Mouse (Mus musculus): ENCODE measurements around the gene Baiap3. TPM values are rescaled to one million over a fixed set of nuclear protein-coding genes. Genes with fewer than 3 reads are reported as not detected.
A peak's percentile ranks its signal among the peaks of the same experiment; 100 is the strongest.
"Not testable (repeated sequence)": the region's sequence is repeated elsewhere in the genome, so short reads cannot be mapped to it uniquely, and the experiment has no call there.

Baiap3 gene
- polyA plus RNA-seq, 1 experiment from 2014 or later, result 0.93 TPM

DNA sequence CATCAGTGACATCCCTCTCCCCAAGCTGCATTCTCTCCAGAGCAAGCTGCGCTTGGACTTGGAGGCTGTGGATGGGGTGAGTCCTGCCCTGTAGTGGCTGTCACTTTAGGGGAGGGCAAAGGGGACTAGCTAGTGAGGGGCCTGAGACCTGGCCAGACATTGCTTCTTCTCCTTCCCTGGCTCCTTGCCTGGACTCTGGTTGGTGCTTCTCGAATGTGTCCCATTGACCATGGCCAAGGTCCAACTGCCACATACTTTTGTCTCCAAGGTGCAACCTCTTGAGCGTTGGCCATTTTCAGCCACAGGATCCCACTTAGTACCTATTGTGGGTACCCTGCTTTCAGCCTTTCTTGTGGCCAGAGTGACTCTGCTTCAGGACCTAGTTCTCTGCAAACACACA lies 25.5 kb downstream of the Baiap3 start:
- WGBS, result 92% methylated on average over 3 of the region's 3 CpGs
- no peak for ATAC-seq (ENCODE audit: insufficient read depth)
- Histone ChIP-seq H3K27ac (ENCODE audit: low read depth) (no peak overlapping the region), H3K36me3 (ENCODE audit: insufficient read depth) (peaks cover 41% of the 10 kb centered on the region), H3K4me1 (ENCODE audit: insufficient read depth) (no peaks in the 10 kb centered on the region), H3K4me2 (no peak overlapping the region), H3K9ac (no peak overlapping the region), H3K27me3 (ENCODE audit: insufficient read depth, low read length) (no peaks in the 10 kb centered on the region), H3K9me3 (ENCODE audit: low read depth, low read length) (no peaks in the 10 kb centered on the region), H3K4me3 (ENCODE audit: low read depth, low read length) (no peak overlapping the region)
- no peak for DNase-seq
- TF ChIP-seq CTCF (IDR thresholded peaks at IDR 0.05; ENCODE audit: low read depth), result no peak

DNA sequence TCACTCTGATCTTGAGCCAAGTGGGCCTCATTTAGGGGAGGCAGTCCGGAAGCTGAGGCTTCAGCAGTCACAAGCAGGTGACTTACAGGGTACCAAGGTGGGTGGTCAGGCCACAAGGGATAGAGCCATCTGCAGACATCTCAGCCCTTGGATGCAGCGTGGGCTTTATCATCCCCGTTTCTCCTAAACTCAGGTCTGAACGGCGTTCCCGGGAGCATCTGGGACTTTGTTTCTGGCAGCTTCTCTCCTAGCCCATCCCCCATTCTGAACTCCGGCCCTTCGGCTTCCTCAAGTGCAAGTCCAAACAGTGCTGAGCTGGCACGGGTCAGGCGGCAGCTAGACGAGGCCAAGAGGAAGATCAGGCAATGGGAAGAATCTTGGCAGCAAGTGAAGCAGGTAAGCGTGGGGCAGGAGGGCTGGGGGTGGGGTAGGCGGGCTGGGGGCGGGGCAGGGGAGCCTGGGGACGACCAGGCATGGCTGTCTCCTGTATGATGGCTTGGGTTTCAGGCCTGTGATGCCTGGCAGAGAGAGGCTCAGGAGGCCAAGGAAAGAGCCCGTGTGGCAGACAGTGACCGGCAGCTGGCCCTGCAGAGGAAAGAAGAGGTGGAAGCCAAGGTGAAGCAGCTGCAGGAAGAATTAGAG lies 26.0 kb downstream of the Baiap3 start:
- not testable (repeated sequence) for H3K4me3 ChIP-seq (ENCODE audit: low read depth, low read length); H3K4me2 ChIP-seq; H3K9ac ChIP-seq; H3K27me3 ChIP-seq (ENCODE audit: insufficient read depth, low read length); H3K27ac ChIP-seq (ENCODE audit: low read depth); DNase-seq; H3K9me3 ChIP-seq (ENCODE audit: low read depth, low read length); H3K4me1 ChIP-seq (ENCODE audit: insufficient read depth)
- peaks cover 35% of the 10 kb centered on the region for H3K36me3 ChIP-seq (ENCODE audit: insufficient read depth)
- 62% methylated on average over 13 of the region's 17 CpGs for WGBS
- ATAC-seq (ENCODE audit: insufficient read depth), result 0 out of 2 replicates have a peak, but pooled peaks have one; percentile 47

DNA sequence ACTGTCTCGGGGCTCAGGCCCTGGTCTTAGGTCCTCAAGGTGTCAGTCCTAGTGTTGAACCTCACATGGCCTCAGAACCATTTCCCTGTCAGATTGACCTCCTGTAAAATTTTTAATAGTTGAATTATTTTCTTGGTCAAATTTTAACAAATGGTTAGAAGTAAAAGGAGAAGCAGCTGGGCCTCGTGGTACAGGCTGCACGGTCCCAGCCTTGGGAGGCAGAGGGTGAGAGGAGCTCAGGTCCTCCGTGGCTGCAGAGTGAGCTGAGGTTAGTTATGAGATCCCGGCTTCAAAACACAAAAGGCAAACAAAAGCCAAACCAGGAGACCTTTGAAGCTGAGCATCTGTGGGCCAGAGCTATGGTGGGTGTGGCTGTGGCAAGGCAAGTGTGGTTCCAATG lies 28.2 kb downstream of the Baiap3 start:
- TF ChIP-seq CTCF (IDR thresholded peaks at IDR 0.05; ENCODE audit: low read depth), result no peak
- H3K4me1 ChIP-seq (ENCODE audit: insufficient read depth), result no peaks in the 10 kb centered on the region
- no peak for ATAC-seq (ENCODE audit: insufficient read depth)
- H3K27me3 ChIP-seq (ENCODE audit: insufficient read depth, low read length), result no peaks in the 10 kb centered on the region
- DNase-seq, result no peak
- no peak overlapping the region for H3K27ac ChIP-seq (ENCODE audit: low read depth)
- no peak overlapping the region for H3K9ac ChIP-seq
- no peak overlapping the region for H3K4me3 ChIP-seq (ENCODE audit: low read depth, low read length)
- no peaks in the 10 kb centered on the region for H3K9me3 ChIP-seq (ENCODE audit: low read depth, low read length)
- WGBS, result 84% methylated on average over 5 of the region's 5 CpGs
- peaks cover 27% of the 10 kb centered on the region for H3K36me3 ChIP-seq (ENCODE audit: insufficient read depth)
- H3K4me2 ChIP-seq, result no peak overlapping the region

DNA sequence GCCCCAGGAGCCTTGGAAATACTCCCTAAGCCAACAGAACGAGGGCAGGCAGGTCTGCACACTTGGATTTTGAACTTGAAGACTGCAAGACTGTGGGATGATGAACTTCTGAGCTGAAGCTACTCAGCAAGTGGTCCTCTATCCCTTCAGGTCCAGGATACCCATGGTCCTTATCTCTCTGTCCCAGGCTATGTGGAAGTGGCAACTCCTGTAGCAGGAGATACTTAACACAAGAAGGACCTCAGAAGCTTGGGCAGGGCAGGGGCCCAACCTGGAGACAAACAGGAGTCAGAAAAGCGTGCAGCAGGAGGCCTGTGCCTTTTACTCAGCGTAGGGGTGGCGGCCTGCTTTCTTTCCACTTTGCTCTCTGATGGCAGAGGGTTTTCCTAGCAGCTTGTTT lies 30.5 kb downstream of the Baiap3 start:
- H3K27ac ChIP-seq (ENCODE audit: low read depth), result no peak overlapping the region
- peaks cover 17% of the 10 kb centered on the region for H3K36me3 ChIP-seq (ENCODE audit: insufficient read depth)
- no peak overlapping the region; the same call in 1 of the 2 replicates for H3K4me2 ChIP-seq
- no peak for DNase-seq
- no peaks in the 10 kb centered on the region for H3K4me1 ChIP-seq (ENCODE audit: insufficient read depth)
- WGBS, result 72% methylated on average over 4 of the region's 4 CpGs
- no peaks in the 10 kb centered on the region for H3K27me3 ChIP-seq (ENCODE audit: insufficient read depth, low read length)
- H3K9ac ChIP-seq, result no peak overlapping the region
- no peak for TF ChIP-seq CTCF (IDR thresholded peaks at IDR 0.05; ENCODE audit: low read depth)
- no peak overlapping the region for H3K4me3 ChIP-seq (ENCODE audit: low read depth, low read length)
- no peak for ATAC-seq (ENCODE audit: insufficient read depth)
- no peaks in the 10 kb centered on the region for H3K9me3 ChIP-seq (ENCODE audit: low read depth, low read length)

DNA sequence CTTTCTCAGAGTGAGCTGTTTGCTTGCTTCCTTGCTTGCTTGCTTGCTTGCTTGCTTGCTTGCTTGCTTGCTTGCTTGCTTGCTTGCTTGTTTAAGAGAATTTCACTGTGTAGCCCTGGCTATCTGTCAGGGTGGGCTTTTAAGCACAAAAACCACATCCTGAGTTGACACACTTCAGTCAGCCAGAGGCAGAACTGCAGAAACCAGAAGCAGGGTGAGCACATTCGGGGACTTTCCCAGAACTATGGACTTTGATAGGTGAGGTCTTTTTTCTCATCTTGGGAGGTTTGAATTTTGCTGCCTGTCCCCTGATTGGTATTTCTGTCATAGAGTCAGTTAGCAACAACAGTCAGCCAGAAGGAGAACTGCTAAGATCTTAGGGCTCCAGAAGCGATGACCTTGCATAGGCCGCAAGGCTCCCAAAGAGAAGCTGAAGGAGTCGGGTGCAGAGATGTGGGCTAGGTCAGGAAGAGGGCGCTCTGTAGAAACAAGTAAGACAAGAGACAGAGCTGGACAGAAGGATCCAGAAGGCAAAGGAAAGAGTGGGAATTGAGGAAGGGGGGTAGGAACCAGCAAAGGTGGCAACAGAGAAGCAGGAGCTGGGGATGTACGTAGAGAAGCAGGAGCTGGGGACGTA lies 31.5 kb downstream of the Baiap3 start:
- peaks cover 18% of the 10 kb centered on the region; the same call in 1 of the 2 replicates for H3K36me3 ChIP-seq (ENCODE audit: insufficient read depth)
- no peak for TF ChIP-seq CTCF (IDR thresholded peaks at IDR 0.05; ENCODE audit: low read depth)
- no peak overlapping the region for H3K9ac ChIP-seq
- 79% methylated on average over 7 of the region's 7 CpGs for WGBS
- peak overlapping the region; percentile 25; the same call in 1 of the 2 replicates for H3K4me2 ChIP-seq
- no peaks in the 10 kb centered on the region for H3K9me3 ChIP-seq (ENCODE audit: low read depth, low read length)
- no peak for DNase-seq
- no peak overlapping the region for H3K4me3 ChIP-seq (ENCODE audit: low read depth, low read length)
- H3K27me3 ChIP-seq (ENCODE audit: insufficient read depth, low read length), result no peaks in the 10 kb centered on the region
- H3K27ac ChIP-seq (ENCODE audit: low read depth), result no peak overlapping the region
- no peak for ATAC-seq (ENCODE audit: insufficient read depth)
- no peaks in the 10 kb centered on the region for H3K4me1 ChIP-seq (ENCODE audit: insufficient read depth)

DNA sequence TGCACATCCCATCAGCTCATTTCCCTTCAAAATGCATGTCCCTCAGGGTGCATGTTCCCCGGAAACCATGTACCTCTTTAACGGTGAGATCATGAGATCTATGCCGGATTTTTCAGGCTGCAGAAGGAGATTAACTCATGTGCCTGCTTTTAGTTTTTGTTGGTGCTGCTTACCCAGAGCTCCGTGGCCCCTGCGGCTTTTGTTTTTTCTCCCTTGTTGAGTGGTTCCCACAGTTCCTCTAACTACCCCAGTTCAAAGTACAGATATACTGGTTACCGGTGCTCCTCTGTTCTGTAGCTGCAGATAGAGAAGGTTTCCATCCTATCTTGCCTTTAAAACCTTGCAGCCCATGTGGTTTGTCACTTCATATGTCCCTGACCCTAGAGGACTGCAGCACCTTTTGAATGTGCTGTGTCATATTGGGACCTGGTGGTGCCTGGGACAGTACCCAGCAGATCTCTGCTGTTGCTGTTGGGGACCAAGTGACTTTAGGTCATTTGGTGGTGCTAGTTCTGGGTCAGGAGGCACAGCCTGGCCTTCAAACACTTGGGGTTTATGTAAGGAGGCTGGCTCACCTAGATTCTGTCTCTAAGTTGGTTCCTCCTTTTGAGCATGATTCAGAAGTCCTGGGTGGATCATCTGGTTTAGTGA lies 33.1 kb downstream of the Baiap3 start:
- no peaks in the 10 kb centered on the region for H3K27me3 ChIP-seq (ENCODE audit: insufficient read depth, low read length)
- TF ChIP-seq CTCF (IDR thresholded peaks at IDR 0.05; ENCODE audit: low read depth), result no peak
- H3K4me2 ChIP-seq, result peak overlapping the region; percentile 52
- H3K9ac ChIP-seq, result peak overlapping the region; percentile 40; the same call in 1 of the 2 replicates
- DNase-seq (no peak), ATAC-seq (ENCODE audit: insufficient read depth) (no peak)
- peak overlapping the region; percentile 32 for H3K4me3 ChIP-seq (ENCODE audit: low read depth, low read length)
- H3K9me3 ChIP-seq (ENCODE audit: low read depth, low read length), result no peaks in the 10 kb centered on the region
- 49% methylated on average over 6 of the region's 6 CpGs for WGBS
- H3K4me1 ChIP-seq (ENCODE audit: insufficient read depth), result no peaks in the 10 kb centered on the region
- peaks cover 16% of the 10 kb centered on the region; the same call in 1 of the 2 replicates for H3K36me3 ChIP-seq (ENCODE audit: insufficient read depth)
- 0 out of 2 replicates have a peak overlapping the region, but pooled peaks have one; percentile 30 for H3K27ac ChIP-seq (ENCODE audit: low read depth)

DNA sequence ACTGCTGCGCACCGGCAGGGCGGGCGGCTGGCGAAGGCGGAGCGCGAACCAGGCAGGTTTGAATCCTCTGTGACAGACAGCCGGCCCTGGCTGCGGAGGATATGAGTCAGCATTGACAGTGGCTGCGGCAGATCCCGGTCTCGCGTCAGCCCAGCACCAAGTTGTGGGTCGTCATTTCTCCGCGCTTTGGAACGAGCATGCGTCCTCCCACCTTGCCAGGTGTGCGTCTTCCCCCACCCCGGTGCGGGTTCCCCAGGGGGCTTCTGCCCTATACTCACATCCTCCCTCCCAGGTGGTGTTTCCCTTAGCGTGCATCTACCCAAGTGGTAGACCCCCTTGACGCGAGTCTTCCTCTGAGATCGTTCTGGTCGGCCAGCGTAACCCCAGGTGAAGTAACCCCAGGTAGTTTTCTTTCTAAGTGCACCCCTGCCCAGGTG lies 33.6 kb downstream of the Baiap3 start:
- H3K4me3 ChIP-seq (ENCODE audit: low read depth, low read length), result peak overlapping the region; percentile 32
- H3K27ac ChIP-seq (ENCODE audit: low read depth), result 0 out of 2 replicates have a peak overlapping the region, but pooled peaks have one; percentile 30
- H3K9me3 ChIP-seq (ENCODE audit: low read depth, low read length); DNase-seq; H3K27me3 ChIP-seq (ENCODE audit: insufficient read depth, low read length); H3K4me1 ChIP-seq (ENCODE audit: insufficient read depth): not testable (repeated sequence)
- ATAC-seq (ENCODE audit: insufficient read depth), result peak; percentile 90
- H3K4me2 ChIP-seq, result peak overlapping the region; percentile 70
- 13% methylated on average over 19 of the region's 28 CpGs for WGBS
- peak overlapping the region; percentile 40; the same call in 1 of the 2 replicates for H3K9ac ChIP-seq
- peaks cover 20% of the 10 kb centered on the region; the same call in 1 of the 2 replicates for H3K36me3 ChIP-seq (ENCODE audit: insufficient read depth)

All from lung, embryonic 14.5 days (tissue).